Mouse (Mus musculus) heart, adult 2 months (tissue): Measurements from ENCODE around the gene Efl1.

ENCODE experiments used
- CTCF ChIP-seq: fragments of 200-600 bp; IDR thresholded peaks from 2 replicates; pipeline ENCODE4 v1.8.1; 2022; ENCODE audit warnings: antibody characterized with exemption, mild to moderate bottlenecking, moderate library complexity
- EP300 ChIP-seq: fragments of 200-500 bp; IDR thresholded peaks from 2 replicates; pipeline ENCODE4 v1.6.1; 2011; ENCODE audit warnings: low read depth, low read length, control low read depth; ENCODE audit not compliant: insufficient read depth
- POLR2A ChIP-seq: fragments of 200-500 bp; IDR thresholded peaks from 2 replicates; pipeline ENCODE4 v1.6.1; 2011; ENCODE audit warnings: mild to moderate bottlenecking, low read depth, low read length, control low read depth; ENCODE audit not compliant: insufficient read depth

GRCm38 (mm10) chr7:82755602-82756155, 107.3 kb downstream of the Efl1 start:
- TF ChIP-seq EP300 (no peak), CTCF (no peak), POLR2A (no peak)
